Mouse (Mus musculus) cerebellum, adult 18-20 months (tissue): ENCODE data around the gene Sgce.
"Not testable (repeated sequence)": the region's sequence is repeated elsewhere in the genome, so short reads cannot be mapped to it uniquely, and the experiment has no call there.

Experiments
- DNase-seq, 2 experiments: peaks; one replicate each; pipeline ENCODE4 v3.0.0; 2021

Sgce gene

GRCm38 (mm10) chr6:4722142-4722541, 24.9 kb downstream of the Sgce start:
- DNase-seq: no peak

GRCm38 (mm10) chr6:4717344-4717743, 29.7 kb downstream of the Sgce start:
- no peak for DNase-seq

GRCm38 (mm10) chr6:4716171-4716570, 30.8 kb downstream of the Sgce start:
- no peak for DNase-seq

GRCm38 (mm10) chr6:4708971-4709370, 38.0 kb downstream of the Sgce start:
- DNase-seq: peak in 1 of 2 experiments; percentile 9

GRCm38 (mm10) chr6:4706415-4706814, 40.6 kb downstream of the Sgce start:
- no peak for DNase-seq

GRCm38 (mm10) chr6:4703908-4704307, 43.1 kb downstream of the Sgce start:
- no peak for DNase-seq

- no peak for DNase-seq
Measured at GRCm38 (mm10) chr6:4701641-4702040, 45.4 kb downstream of the Sgce start.

GRCm38 (mm10) chr6:4695778-4696177, 51.2 kb downstream of the Sgce start:
- no peak for DNase-seq

GRCm38 (mm10) chr6:4694672-4695231, 52.3 kb downstream of the Sgce start:
- no peak for DNase-seq

GRCm38 (mm10) chr6:4693544-4693943, 53.5 kb downstream of the Sgce start:
- no peak for DNase-seq

GRCm38 (mm10) chr6:4690438-4690837, 56.6 kb downstream of the Sgce start:
- DNase-seq: no peak

- DNase-seq: no peak
Measured at GRCm38 (mm10) chr6:4684706-4685340, 62.2 kb downstream of the Sgce start.

GRCm38 (mm10) chr6:4680576-4680975, 66.4 kb downstream of the Sgce start:
- DNase-seq: no peak

GRCm38 (mm10) chr6:4679981-4680380, 67.0 kb downstream of the Sgce start:
- no peak for DNase-seq

GRCm38 (mm10) chr6:4677356-4677761, 69.6 kb downstream of the Sgce start:
- DNase-seq: no peak

GRCm38 (mm10) chr6:4665154-4665553, 81.9 kb downstream of the Sgce start:
- DNase-seq: no peak

GRCm38 (mm10) chr6:4664313-4664712, 82.7 kb downstream of the Sgce start:
- DNase-seq: no peak

GRCm38 (mm10) chr6:4663516-4663915, 83.5 kb downstream of the Sgce start:
- DNase-seq: no peak

GRCm38 (mm10) chr6:4658861-4659260, 88.1 kb downstream of the Sgce start:
- no peak for DNase-seq

- no peak for DNase-seq
Measured at GRCm38 (mm10) chr6:4655924-4656323, 91.1 kb downstream of the Sgce start.

GRCm38 (mm10) chr6:4655466-4655865, 91.5 kb downstream of the Sgce start:
- DNase-seq: no peak

GRCm38 (mm10) chr6:4653741-4654140, 93.3 kb downstream of the Sgce start:
- not testable (repeated sequence) for DNase-seq

- DNase-seq: no peak
Measured at GRCm38 (mm10) chr6:4652596-4653134, 94.3 kb downstream of the Sgce start.

- no peak for DNase-seq
Measured at GRCm38 (mm10) chr6:4647351-4647750, 99.7 kb downstream of the Sgce start.

GRCm38 (mm10) chr6:4642068-4642467, 104.9 kb downstream of the Sgce start:
- no peak for DNase-seq
